Mouse (Mus musculus) kidney, adult 2 months (tissue): ENCODE measurements around the gene Gm10153. TPM values are rescaled to one million over a fixed set of nuclear protein-coding genes. Genes with fewer than 3 reads are reported as not detected.
"Not testable (repeated sequence)": the region's sequence is repeated elsewhere in the genome, so short reads cannot be mapped to it uniquely, and the experiment has no call there.

Experiments used
- DNase-seq: peaks from one replicate; pipeline ENCODE4 v3.0.0; 2021
- H3K27ac ChIP-seq: fragments of 200-500 bp; 2 replicates; pipeline ENCODE4 v1.5.1; 2012; ENCODE audit warnings: low read depth, low read length, control low read depth, inconsistent platforms; ENCODE audit not compliant: insufficient read depth
- H3K27me3 ChIP-seq: fragments of 200-500 bp; replicated peaks from 2 replicates; pipeline ENCODE4 v1.6.1; 2012; ENCODE audit warnings: mild to moderate bottlenecking, moderate library complexity, low read length, inconsistent platforms; ENCODE audit not compliant: control insufficient read depth, insufficient read depth
- H3K36me3 ChIP-seq: fragments of 200-500 bp; 2 replicates; pipeline ENCODE4 v1.6.1; 2012; ENCODE audit warnings: mild to moderate bottlenecking, moderate library complexity, low read length, inconsistent platforms; ENCODE audit not compliant: control insufficient read depth, insufficient read depth
- H3K4me1 ChIP-seq: fragments of 200-500 bp; 2 replicates; pipeline ENCODE4 v1.6.1; 2011; ENCODE audit warnings: low read length; ENCODE audit not compliant: control insufficient read depth, insufficient read depth
- H3K4me3 ChIP-seq: fragments of 200-500 bp; 2 replicates; pipeline ENCODE4 v1.5.1; 2011; ENCODE audit warnings: mild to moderate bottlenecking, low read depth, low read length, control low read depth; ENCODE audit not compliant: insufficient read depth
- CTCF ChIP-seq: fragments of 200-500 bp; conservative IDR thresholded peaks from 2 replicates; pipeline ENCODE4 v1.5.1; 2011; ENCODE audit warnings: low read depth, mild to moderate bottlenecking, control low read depth, low read length, moderate library complexity, mixed read lengths; ENCODE audit not compliant: insufficient read depth, insufficient read length
- POLR2A ChIP-seq: fragments of 200-500 bp; IDR thresholded peaks from one replicate; pipeline ENCODE4 v1.6.1; 2011; ENCODE audit warnings: low read depth, low read length, control low read depth
- WGBS: fragments of 180-500 bp; shearing (Covaris S2); methylation state at CpG from one replicate; pipeline ENCODE4 v1.1.7; 2018; 5-methylcytosine and 5-hydroxymethylcytosine counted together
- polyA plus RNA-seq: library from polyadenylated mRNA; depleted of rRNA; stranded (reverse); fragments of >200 nt; gene quantifications from 2 replicates; pipeline ENCODE4 v1.2.3, GENCODE M21; 2012

Gene Gm10153
- polyA plus RNA-seq, 1 experiment, result not detected

DNA sequence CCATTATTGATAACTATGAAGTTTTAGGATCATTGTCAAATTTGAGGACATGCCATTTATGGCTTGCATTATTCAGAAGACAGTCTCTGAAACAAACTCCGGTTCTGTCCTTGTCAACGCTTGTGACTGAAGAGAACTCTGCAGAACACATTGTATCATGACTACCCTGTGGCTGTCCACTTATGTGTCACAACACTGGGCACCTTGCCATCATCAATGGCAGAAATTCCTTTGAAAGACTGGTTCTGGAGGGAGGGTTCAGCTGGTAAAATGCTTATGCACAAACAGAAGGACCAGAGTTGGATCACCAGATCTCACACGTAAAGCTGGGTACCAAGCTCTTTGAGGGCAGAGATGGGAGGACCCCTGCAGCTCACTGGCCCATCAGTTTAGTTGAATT lies 30.8 kb downstream of the Gm10153 start:
- DNase-seq, result no peak
- no peak overlapping the region for H3K27ac ChIP-seq
- no peaks in the 10 kb centered on the region for H3K36me3 ChIP-seq
- no peaks in the 10 kb centered on the region for H3K27me3 ChIP-seq
- 91% methylated on average over 3 of the region's 3 CpGs for WGBS
- H3K4me1 ChIP-seq, result no peaks in the 10 kb centered on the region
- TF ChIP-seq CTCF (no peak), POLR2A (no peak)
- no peak overlapping the region for H3K4me3 ChIP-seq

DNA sequence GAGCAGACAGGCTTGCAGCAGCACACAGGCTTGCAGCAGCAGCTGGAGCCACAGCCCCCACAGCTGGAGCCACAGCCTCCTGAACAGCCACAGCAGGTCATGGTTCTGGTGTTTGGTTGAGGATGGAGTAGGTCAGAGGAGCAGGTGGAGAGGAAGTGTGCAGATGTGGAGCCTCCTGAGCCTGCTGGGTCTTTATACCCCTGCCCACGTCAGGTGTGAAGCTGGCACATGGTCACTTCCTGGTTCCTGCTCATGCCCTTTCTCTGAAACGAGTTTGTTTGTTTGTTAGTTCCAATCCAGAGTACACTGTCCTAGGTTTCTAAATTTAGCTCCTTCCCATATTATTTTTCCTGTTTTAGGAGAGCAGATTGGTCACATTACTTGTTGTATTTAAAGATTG lies 33.2 kb downstream of the Gm10153 start, which contains the start of gene Gm29735:
Gm29735 (minus strand) TSS at position 101 of the 400 bp plus-strand sequence.
- not testable (repeated sequence) for H3K27me3 ChIP-seq, H3K4me1 ChIP-seq, DNase-seq, H3K27ac ChIP-seq, H3K36me3 ChIP-seq, H3K4me3 ChIP-seq
- WGBS, result 24% methylated on average over 2 of the region's 2 CpGs

DNA sequence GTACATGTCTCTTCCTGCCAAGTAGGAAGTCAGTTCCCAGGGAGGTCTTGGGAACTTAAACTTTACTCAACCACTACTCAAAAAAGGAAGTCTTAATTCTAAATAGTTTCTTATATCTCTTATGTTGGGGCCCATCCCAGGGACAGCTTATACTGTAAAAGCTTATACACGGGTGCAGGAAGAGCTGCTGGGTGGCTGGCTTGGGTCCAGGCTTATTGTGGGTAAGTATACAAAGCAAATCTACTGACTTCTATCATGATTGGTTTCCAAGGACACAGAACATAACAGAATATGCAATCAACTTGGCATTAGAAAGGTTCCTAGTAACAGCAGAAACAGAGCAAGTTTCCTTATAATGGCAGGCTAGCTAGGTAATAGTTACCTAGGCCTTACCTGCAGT lies 34.9 kb downstream of the Gm10153 start:
- no peaks in the 10 kb centered on the region for H3K36me3 ChIP-seq
- H3K27ac ChIP-seq, result no peak overlapping the region
- WGBS, result 64% methylated on average over 1 of the region's 1 CpGs
- no peaks in the 10 kb centered on the region for H3K27me3 ChIP-seq
- TF ChIP-seq POLR2A, result no peak
- no peak for TF ChIP-seq CTCF
- DNase-seq, result no peak
- H3K4me3 ChIP-seq, result no peak overlapping the region
- no peaks in the 10 kb centered on the region for H3K4me1 ChIP-seq

DNA sequence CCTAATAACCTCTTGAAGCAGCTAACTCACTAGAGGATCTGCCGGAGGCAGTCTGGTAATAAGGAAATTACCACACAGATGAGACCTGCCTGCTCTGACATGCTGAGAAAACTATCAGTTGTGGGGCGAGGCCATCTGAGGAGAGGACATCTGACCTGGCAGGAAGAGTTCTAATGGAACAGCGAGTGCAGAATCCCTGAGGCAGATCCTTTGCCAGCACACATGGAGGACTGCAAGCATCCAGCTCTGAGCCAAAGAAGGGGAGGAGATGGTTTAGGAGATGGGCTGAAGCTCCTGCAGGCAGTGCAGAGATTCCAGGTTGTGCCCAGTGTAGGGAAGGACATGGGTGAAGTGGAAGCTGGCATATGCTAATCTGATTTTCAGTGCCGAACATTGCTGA lies 38.0 kb downstream of the Gm10153 start:
- Histone ChIP-seq H3K27ac (no peak overlapping the region), H3K4me1 (no peaks in the 10 kb centered on the region), H3K4me3 (no peak overlapping the region), H3K27me3 (no peaks in the 10 kb centered on the region), H3K36me3 (no peaks in the 10 kb centered on the region)
- TF ChIP-seq POLR2A, result no peak
- TF ChIP-seq CTCF, result no peak
- WGBS, result 76% methylated on average over 4 of the region's 4 CpGs
- DNase-seq, result no peak

DNA sequence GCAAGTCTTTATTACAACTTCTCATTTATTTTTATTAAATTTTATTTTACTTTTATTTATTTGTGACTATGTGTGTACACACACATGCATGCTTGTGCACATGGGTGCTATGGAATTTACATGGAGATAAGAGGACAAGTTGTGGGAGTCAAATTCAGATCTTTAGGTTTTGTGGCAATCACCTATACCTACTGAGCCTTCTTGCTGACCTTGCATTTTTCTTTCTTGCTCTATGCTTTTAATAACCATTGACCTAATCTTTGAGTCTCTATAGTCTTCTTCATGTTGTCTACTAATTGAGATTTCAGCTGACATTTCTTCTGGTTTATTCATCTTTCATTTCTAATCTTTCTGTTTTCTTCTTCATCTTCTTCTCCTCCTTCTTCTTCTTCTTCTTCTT lies 41.6 kb downstream of the Gm10153 start:
- TF ChIP-seq POLR2A, result no peak
- no peak for TF ChIP-seq CTCF
- H3K27me3 ChIP-seq, result no peaks in the 10 kb centered on the region
- no peak for DNase-seq
- no peak overlapping the region for H3K4me3 ChIP-seq
- no peaks in the 10 kb centered on the region for H3K36me3 ChIP-seq
- no peaks in the 10 kb centered on the region for H3K4me1 ChIP-seq
- no peak overlapping the region for H3K27ac ChIP-seq

DNA sequence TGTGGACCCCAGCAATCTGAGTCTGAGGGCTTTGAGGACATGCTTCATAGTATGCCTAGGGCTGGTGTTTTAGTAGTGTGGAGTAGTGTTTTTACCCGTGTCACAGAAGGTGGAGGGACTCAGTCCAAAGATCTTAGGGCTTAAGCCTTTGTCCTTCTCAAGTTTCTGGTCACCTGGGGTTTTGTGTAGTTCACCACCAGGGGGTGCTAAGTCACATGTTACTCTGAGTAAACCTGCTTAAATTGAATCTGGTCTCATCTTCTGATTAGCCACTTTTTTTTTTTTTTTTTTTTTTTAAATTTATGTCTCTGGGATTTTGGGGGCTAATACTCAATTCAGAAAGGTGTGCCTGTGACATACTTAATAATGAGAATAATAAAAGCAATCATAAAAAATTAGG lies 44.2 kb downstream of the Gm10153 start:
- H3K4me3 ChIP-seq, result no peak overlapping the region
- no peaks in the 10 kb centered on the region for H3K27me3 ChIP-seq
- peak; percentile 70 for DNase-seq
- TF ChIP-seq POLR2A, result no peak
- peak; percentile 25; the same call in 1 of the 2 replicates for TF ChIP-seq CTCF
- H3K4me1 ChIP-seq, result no peaks in the 10 kb centered on the region
- no peak overlapping the region for H3K27ac ChIP-seq
- 3% methylated on average over 1 of the region's 1 CpGs for WGBS
- H3K36me3 ChIP-seq, result no peaks in the 10 kb centered on the region

DNA sequence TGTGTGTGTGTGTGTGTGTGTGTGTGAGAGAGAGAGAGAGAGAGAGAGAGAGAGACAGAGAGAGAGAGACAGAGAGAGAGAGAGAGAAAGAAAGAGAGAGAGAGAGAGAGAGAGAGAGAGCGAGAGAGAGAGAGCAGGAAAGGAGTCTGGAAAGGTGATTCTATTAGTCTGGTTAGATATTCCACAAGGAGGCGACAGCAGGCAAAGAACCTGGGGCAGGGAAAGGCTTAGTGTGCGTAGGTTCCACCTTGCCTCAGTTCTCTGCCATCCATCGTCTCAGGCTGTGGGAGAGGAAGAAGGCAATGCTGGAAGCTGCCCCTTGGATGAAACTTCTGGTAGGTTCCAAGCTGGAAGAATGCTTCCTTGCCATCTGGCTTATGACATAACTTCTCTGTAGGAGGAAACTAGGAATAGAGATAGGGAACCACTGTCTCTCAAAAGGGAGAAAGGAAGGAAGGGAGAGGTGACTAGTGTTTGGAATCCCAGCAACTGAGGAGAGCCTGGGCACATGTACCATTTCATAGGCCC lies 44.7 kb downstream of the Gm10153 start:
- TF ChIP-seq POLR2A (no peak), CTCF (no peak)
- Histone ChIP-seq H3K36me3 (no peaks in the 10 kb centered on the region), H3K27ac (no peak overlapping the region), H3K4me1 (no peaks in the 10 kb centered on the region), H3K27me3 (no peaks in the 10 kb centered on the region), H3K4me3 (no peak overlapping the region)
- no peak for DNase-seq
- WGBS, result 51% methylated on average over 4 of the region's 4 CpGs

DNA sequence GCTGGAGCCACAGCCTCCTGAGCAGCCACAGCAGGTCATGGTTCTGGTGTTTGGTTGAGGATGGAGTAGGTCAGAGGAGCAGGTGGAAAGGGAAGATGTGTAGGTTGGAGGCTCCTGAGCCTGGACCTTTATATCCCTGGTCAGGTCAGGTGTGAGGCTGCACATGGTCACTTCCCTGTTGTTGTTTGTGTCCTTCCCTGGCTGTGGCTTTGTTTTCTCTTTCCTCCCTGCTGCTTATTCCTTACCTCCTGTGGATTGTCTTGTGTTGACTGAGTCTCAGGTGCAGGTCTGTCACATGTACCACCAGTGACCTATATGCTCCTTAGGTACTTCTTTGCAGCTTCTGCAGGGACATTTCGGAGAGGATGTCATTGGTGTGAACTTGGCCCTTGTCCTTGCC lies 45.7 kb downstream of the Gm10153 start, which contains the start of gene Gm45337:
Gm45337 (minus strand) TSS at position 101 of the 400 bp plus-strand sequence.
- Histone ChIP-seq H3K4me3 (no peak within 1 kb of the TSS), H3K36me3 (no peaks in the 10 kb centered on the region), H3K4me1 (no peaks in the 10 kb centered on the region), H3K27me3 (no peaks in the 10 kb centered on the region), H3K27ac (no peak within 1 kb of the TSS)
- no peak for TF ChIP-seq POLR2A
- TF ChIP-seq CTCF, result no peak
- DNase-seq, result no peak
- WGBS, result 76% methylated on average over 1 of the region's 1 CpGs

DNA sequence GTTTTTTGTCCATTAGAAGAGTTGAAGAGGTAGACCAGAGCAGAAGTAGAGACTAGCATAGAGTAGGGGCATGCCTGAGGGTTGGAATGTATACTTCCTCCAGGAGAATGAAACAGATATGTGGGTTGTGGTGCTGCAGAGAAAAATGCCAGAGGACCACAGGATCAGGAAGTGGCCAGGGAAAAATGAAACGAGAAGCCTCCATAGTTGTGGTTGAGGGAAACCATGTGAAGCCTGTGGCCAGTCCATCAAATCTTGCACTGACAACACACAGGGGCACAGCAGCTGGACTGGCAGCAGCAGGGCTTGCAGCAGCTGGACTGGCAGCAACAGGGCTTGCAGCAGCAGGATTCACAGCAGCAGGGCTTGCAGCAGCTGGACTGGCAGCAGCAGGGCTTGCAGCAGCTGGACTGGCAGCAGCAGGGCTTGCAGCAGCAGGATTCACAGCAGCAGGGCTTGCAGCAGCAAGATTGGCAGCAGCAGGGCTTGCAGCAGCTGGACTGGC lies 46.6 kb downstream of the Gm10153 start:
- H3K4me3 ChIP-seq, H3K27ac ChIP-seq, H3K36me3 ChIP-seq, DNase-seq, H3K4me1 ChIP-seq, H3K27me3 ChIP-seq: not testable (repeated sequence)
- WGBS, result 19% methylated on average over 1 of the region's 1 CpGs
